Mouse (Mus musculus) intestine, postnatal 0 days (tissue): ENCODE results near the gene Map3k5. TPM values are rescaled to one million over a fixed set of nuclear protein-coding genes. Genes with fewer than 3 reads are reported as not detected.

ENCODE experiments used
- ATAC-seq: fragments of 200-750 bp; cut with Nextera tagmentation; 2 replicates; pipeline ENCODE4 v1.8.0; 2017; ENCODE audit warnings: mild to moderate bottlenecking, moderate TSS enrichment, moderate library complexity
- H3K27ac ChIP-seq: fragments of 300-500 bp; sonication (generic); 2 replicates; pipeline ENCODE4 v1.5.1; 2014; ENCODE audit warnings: mild to moderate bottlenecking, low read depth, low read length, moderate library complexity
- H3K27me3 ChIP-seq: fragments of 300-500 bp; sonication (generic); replicated peaks from 2 replicates; pipeline ENCODE4 v1.6.1; 2014; ENCODE audit warnings: low read length, mixed read lengths; ENCODE audit not compliant: control insufficient read depth, insufficient read depth
- H3K36me3 ChIP-seq: fragments of 300-500 bp; sonication (generic); 2 replicates; pipeline ENCODE4 v1.6.1; 2014; ENCODE audit warnings: mild to moderate bottlenecking, moderate library complexity; ENCODE audit not compliant: control insufficient read depth, insufficient read depth
- H3K4me1 ChIP-seq: fragments of 300-500 bp; sonication (generic); replicated peaks from 2 replicates; pipeline ENCODE4 v1.6.1; 2014; ENCODE audit warnings: antibody characterized with exemption, low read length, mixed read lengths; ENCODE audit not compliant: control insufficient read depth, insufficient read depth
- H3K4me2 ChIP-seq: fragments of 300-500 bp; sonication (generic); replicated peaks from 2 replicates; pipeline ENCODE4 v1.6.1; 2014; ENCODE audit warnings: low read depth, mild to moderate bottlenecking, moderate library complexity
- H3K4me3 ChIP-seq: fragments of 300-500 bp; sonication (generic); 2 replicates; pipeline ENCODE4 v1.5.1; 2014; ENCODE audit warnings: low read depth, low read length
- H3K9ac ChIP-seq: fragments of 300-500 bp; sonication (generic); 2 replicates; pipeline ENCODE4 v1.6.1; 2014; ENCODE audit warnings: mild to moderate bottlenecking, low read depth, low read length
- H3K9me3 ChIP-seq: fragments of 300-500 bp; sonication (generic); 2 replicates; pipeline ENCODE4 v1.6.1; 2016; ENCODE audit warnings: mixed run types; ENCODE audit not compliant: control insufficient read depth
- CTCF ChIP-seq: sonication (generic); IDR thresholded peaks from 2 replicates; pipeline ENCODE4 v1.5.1; 2016; ENCODE audit warnings: low read depth, mild to moderate bottlenecking, control low read depth, antibody characterized with exemption, moderate library complexity
- WGBS: fragments of 180-500 bp; shearing (Covaris S2); extraction: QIAGEN DNeasy Blood & Tissue Kit; methylation state at CpG from one replicate; pipeline ENCODE4 v1.1.7; 2014; 5-methylcytosine and 5-hydroxymethylcytosine counted together
- polyA plus RNA-seq: library from polyadenylated mRNA; unstranded; fragments of >200 nt; fragmentation: Nextera tagmentation; extraction: Ambion mirVana; gene quantifications from 2 replicates; pipeline ENCODE4 v1.2.1, GENCODE M21; 2015

The Map3k5 gene
- polyA plus RNA-seq, 1 experiment from 2014 or later, result 1.5 TPM

- Histone ChIP-seq H3K36me3 (no peaks in the 10 kb centered on the region), H3K27ac (peak overlapping the region; percentile 87), H3K9ac (no peak overlapping the region), H3K4me1 (peaks cover 9% of the 10 kb centered on the region; the same call in 1 of the 2 replicates), H3K9me3 (no peaks in the 10 kb centered on the region), H3K4me3 (no peak overlapping the region), H3K4me2 (no peak overlapping the region), H3K27me3 (no peaks in the 10 kb centered on the region)
- WGBS, result 53% methylated on average over 5 of the region's 5 CpGs
- no peak for TF ChIP-seq CTCF
- peak; percentile 58 for ATAC-seq
Observed at GRCm38 (mm10) chr10:20164810-20165209, 230.5 kb downstream of the Map3k5 start.

GRCm38 (mm10) chr10:20166797-20167196 is 232.5 kb downstream of the Map3k5 start:
- TF ChIP-seq CTCF, result no peak
- Histone ChIP-seq H3K4me3 (no peak overlapping the region), H3K4me2 (no peak overlapping the region), H3K27me3 (no peaks in the 10 kb centered on the region), H3K9me3 (no peaks in the 10 kb centered on the region), H3K9ac (no peak overlapping the region), H3K27ac (peak overlapping the region; percentile 70), H3K4me1 (peaks cover 9% of the 10 kb centered on the region; the same call in 1 of the 2 replicates), H3K36me3 (no peaks in the 10 kb centered on the region)
- 61% methylated on average over 11 of the region's 11 CpGs for WGBS
- ATAC-seq, result no peak

- Histone ChIP-seq H3K36me3 (no peaks in the 10 kb centered on the region), H3K9ac (no peak overlapping the region), H3K4me1 (peaks cover 7% of the 10 kb centered on the region; the same call in 1 of the 2 replicates), H3K27ac (peak overlapping the region; percentile 70), H3K9me3 (no peaks in the 10 kb centered on the region), H3K27me3 (no peaks in the 10 kb centered on the region), H3K4me3 (no peak overlapping the region), H3K4me2 (no peak overlapping the region)
- WGBS, result 43% methylated on average over 4 of the region's 4 CpGs
- no peak for ATAC-seq
- no peak for TF ChIP-seq CTCF
Observed at GRCm38 (mm10) chr10:20167467-20167866, 233.2 kb downstream of the Map3k5 start.

GRCm38 (mm10) chr10:20169182-20169674 is 235.0 kb downstream of the Map3k5 start:
- Histone ChIP-seq H3K36me3 (no peaks in the 10 kb centered on the region), H3K4me1 (peaks cover 6% of the 10 kb centered on the region; the same call in 1 of the 2 replicates), H3K27ac (peak overlapping the region; percentile 70), H3K9ac (no peak overlapping the region), H3K27me3 (no peaks in the 10 kb centered on the region), H3K9me3 (no peaks in the 10 kb centered on the region), H3K4me3 (no peak overlapping the region), H3K4me2 (0 out of 2 replicates have a peak overlapping the region, but pooled peaks have one; percentile 50)
- ATAC-seq, result peak; percentile 55
- WGBS, result 39% methylated on average over 3 of the region's 3 CpGs
- no peak for TF ChIP-seq CTCF

GRCm38 (mm10) chr10:20169927-20170604 is 235.8 kb downstream of the Map3k5 start:
- peak overlapping the region; percentile 26; the same call in 1 of the 2 replicates for H3K9ac ChIP-seq
- 24% methylated on average over 19 of the region's 19 CpGs for WGBS
- peak overlapping the region; percentile 50 for H3K4me2 ChIP-seq
- ATAC-seq, result no peak
- H3K4me1 ChIP-seq, result peaks cover 6% of the 10 kb centered on the region; the same call in 1 of the 2 replicates
- peak overlapping the region; percentile 70 for H3K27ac ChIP-seq
- no peaks in the 10 kb centered on the region for H3K36me3 ChIP-seq
- no peaks in the 10 kb centered on the region for H3K27me3 ChIP-seq
- peak overlapping the region; percentile 16; the same call in 1 of the 2 replicates for H3K4me3 ChIP-seq
- no peak for TF ChIP-seq CTCF
- H3K9me3 ChIP-seq, result no peaks in the 10 kb centered on the region

GRCm38 (mm10) chr10:20170605-20171088 is 236.4 kb downstream of the Map3k5 start:
- Histone ChIP-seq H3K4me3 (0 out of 2 replicates have a peak overlapping the region, but pooled peaks have one; percentile 16), H3K9me3 (no peaks in the 10 kb centered on the region; the same call in 1 of the 2 replicates), H3K9ac (0 out of 2 replicates have a peak overlapping the region, but pooled peaks have one; percentile 26), H3K27me3 (no peaks in the 10 kb centered on the region), H3K36me3 (no peaks in the 10 kb centered on the region), H3K27ac (peak overlapping the region; percentile 70), H3K4me1 (peaks cover 6% of the 10 kb centered on the region; the same call in 1 of the 2 replicates), H3K4me2 (peak overlapping the region; percentile 50)
- WGBS, result 15% methylated on average over 11 of the region's 11 CpGs
- TF ChIP-seq CTCF, result peak; percentile 97
- ATAC-seq, result peak; percentile 78
